Mouse (Mus musculus): Measurements from ENCODE around the gene Daam1. TPM values are rescaled to one million over a fixed set of nuclear protein-coding genes. Genes with fewer than 3 reads are reported as not detected.

Daam1 gene
- polyA plus RNA-seq, 1 experiment from 2014 or later: 11.0 TPM

DNA sequence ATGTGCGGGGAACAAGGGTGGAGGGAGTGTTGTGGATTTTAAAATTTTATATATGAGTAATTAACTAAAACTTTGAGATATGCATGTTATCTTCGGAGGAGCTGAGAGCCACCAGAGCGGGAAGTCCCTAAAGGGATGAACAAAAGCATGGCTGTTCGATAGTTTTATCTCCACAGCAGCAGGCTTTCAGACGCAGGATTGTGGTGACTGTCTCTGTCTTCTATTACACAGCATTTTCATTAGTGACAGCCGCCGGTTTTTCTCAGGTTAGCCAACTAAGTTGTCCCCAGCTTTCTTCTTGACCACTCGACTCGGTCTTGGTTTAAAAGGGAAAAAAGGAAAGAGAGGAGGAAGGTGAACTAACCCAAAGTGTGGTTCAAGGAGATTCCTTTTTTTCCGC is 739 bp upstream of the Daam1 start:
- TF ChIP-seq EP300 (IDR thresholded peaks at IDR 0.05) (no peak), CTCF (IDR thresholded peaks at IDR 0.05) (no peak)
- Histone ChIP-seq H3K36me3 (ENCODE audit: insufficient read depth, low read length) (no peaks in the 10 kb centered on the region), H3K27ac (ENCODE audit: low read length) (peak overlapping the region; percentile 39; the same call in 1 of the 2 replicates), H3K27me3 (replicated peaks; ENCODE audit: insufficient read depth, low read length) (no peaks in the 10 kb centered on the region), H3K9ac (replicated peaks; ENCODE audit: low read depth) (0 out of 2 replicates have a peak overlapping the region, but pooled peaks have one; percentile 32), H3K4me2 (replicated peaks; ENCODE audit: low read depth, low read length) (peak overlapping the region; percentile 64), H3K4me3 (ENCODE audit: low read depth, low read length) (peak overlapping the region; percentile 73), H3K9me3 (ENCODE audit: low read length) (no peaks in the 10 kb centered on the region), H3K4me1 (ENCODE audit: insufficient read depth, low read depth, low read length) (peaks cover 15% of the 10 kb centered on the region)
- ATAC-seq (no peak), DNase-seq (ENCODE audit: low spot score) (no peak)
- WGBS: 12% methylated on average over 10 of the region's 10 CpGs

DNA sequence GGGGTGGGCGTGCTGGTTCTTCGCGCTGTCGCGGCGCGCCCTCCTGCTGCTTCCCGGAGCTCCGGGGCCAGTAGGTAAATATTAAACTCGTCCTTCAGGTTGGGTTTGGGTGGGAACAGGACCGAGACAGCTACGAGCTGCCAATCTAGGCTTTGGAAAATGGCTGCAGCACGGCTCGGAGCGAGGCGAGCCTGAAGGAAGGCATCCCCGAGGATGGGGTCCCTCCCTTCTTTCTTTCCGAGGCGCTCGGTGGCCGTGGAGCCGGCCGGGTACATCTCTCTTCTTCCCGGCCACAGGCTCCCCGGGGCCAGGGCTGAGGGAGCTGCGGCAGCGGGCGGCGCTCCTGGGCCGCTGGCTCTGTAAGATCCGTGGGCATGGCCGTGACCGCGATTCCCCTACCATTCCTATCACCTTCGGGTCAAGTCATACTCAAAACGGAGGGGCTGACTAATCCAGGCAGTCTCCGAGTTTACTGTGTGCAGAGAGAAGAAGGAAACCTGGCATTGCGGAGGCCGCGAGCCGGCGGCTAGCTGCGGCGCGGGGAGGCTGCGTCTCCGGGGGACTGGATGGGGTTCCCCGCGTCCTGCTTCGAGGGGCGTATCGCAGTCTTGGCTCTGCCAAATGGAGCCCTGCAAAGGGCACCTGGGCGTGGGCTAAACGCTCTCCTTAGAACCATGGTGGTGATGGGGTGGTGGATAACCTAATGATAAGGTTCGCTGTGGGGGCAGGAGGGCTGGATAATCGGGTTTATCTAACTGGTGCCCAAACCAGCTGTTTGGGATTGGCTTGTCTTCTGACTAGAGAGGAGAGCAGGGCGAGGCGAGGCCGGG is 595 bp downstream of the Daam1 start:
- Histone ChIP-seq H3K9ac (replicated peaks; ENCODE audit: low read depth) (peak overlapping the region; percentile 87), H3K4me2 (replicated peaks; ENCODE audit: low read depth, low read length) (peak overlapping the region; percentile 91), H3K4me3 (ENCODE audit: low read depth, low read length) (peak overlapping the region; percentile 73), H3K27me3 (replicated peaks; ENCODE audit: insufficient read depth, low read length) (no peaks in the 10 kb centered on the region), H3K27ac (ENCODE audit: low read length) (peak overlapping the region; percentile 89), H3K4me1 (ENCODE audit: insufficient read depth, low read depth, low read length) (peaks cover 28% of the 10 kb centered on the region), H3K36me3 (ENCODE audit: insufficient read depth, low read length) (no peaks in the 10 kb centered on the region), H3K9me3 (ENCODE audit: low read length) (no peaks in the 10 kb centered on the region)
- WGBS: under 1% methylated on average over 48 of the region's 59 CpGs
- TF ChIP-seq EP300 (IDR thresholded peaks at IDR 0.05) (no peak), CTCF (IDR thresholded peaks at IDR 0.05) (peak; percentile 28; the same call in 1 of the 2 replicates)
- DNase-seq (ENCODE audit: low spot score) (peak; percentile 51), ATAC-seq (peak; percentile 23)

DNA sequence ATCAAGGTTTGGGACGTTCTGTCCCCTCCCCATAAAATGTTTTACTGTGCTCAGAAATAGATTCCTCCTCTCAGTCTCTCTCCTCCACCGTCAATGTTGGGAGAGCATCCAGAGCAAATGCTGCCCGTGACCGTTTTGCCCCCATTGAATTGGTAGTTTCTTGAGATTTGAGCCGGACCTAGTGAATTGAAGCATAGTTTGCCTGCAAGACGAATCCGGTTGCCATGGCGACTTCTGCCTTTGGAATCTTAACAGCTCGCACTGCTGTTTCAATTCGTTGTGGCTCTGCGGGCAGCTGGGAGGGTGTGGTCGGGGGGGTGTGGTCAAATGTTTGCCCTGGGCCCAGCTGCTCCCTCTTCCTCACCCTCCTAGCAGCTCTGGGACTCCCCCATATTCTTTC is 1.3 kb downstream of the Daam1 start:
- no peaks in the 10 kb centered on the region for H3K9me3 ChIP-seq (ENCODE audit: low read length)
- H3K27ac ChIP-seq (ENCODE audit: low read length): peak overlapping the region; percentile 89
- WGBS: under 1% methylated on average over 12 of the region's 12 CpGs

DNA sequence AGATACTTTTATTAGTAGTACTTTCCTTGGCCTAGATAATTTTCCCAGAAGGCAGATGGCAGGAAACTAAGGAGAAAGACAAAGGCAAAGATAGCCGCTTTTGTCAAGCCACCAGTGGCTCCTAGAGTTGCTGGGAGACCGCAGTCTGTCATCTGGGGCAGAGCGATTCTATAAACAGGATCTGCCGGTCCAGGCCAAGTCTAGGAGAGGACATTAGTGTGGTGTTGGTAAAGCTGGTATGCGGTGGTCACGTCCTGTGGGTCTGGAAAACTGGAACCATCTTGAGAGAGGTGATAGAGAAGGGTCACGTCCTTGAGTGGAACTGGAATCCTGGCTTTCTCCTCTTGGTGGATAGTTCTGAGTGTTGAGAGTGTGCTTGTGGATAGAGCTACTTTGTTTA is 3.2 kb downstream of the Daam1 start:
- no peak overlapping the region for H3K4me3 ChIP-seq (ENCODE audit: low read depth, low read length)
- DNase-seq (ENCODE audit: low spot score) (peak; percentile 71), ATAC-seq (no peak)
- no peaks in the 10 kb centered on the region for H3K9me3 ChIP-seq (ENCODE audit: low read length)
- H3K36me3 ChIP-seq (ENCODE audit: insufficient read depth, low read length): no peaks in the 10 kb centered on the region
- peak overlapping the region; percentile 39 for H3K27ac ChIP-seq (ENCODE audit: low read length)
- TF ChIP-seq CTCF (IDR thresholded peaks at IDR 0.05): no peak
- TF ChIP-seq EP300 (IDR thresholded peaks at IDR 0.05): no peak
- H3K9ac ChIP-seq (replicated peaks; ENCODE audit: low read depth): no peak overlapping the region
- H3K4me2 ChIP-seq (replicated peaks; ENCODE audit: low read depth, low read length): peak overlapping the region; percentile 23
- H3K27me3 ChIP-seq (replicated peaks; ENCODE audit: insufficient read depth, low read length): no peaks in the 10 kb centered on the region
- peaks cover 46% of the 10 kb centered on the region for H3K4me1 ChIP-seq (ENCODE audit: insufficient read depth, low read depth, low read length)
- WGBS: 16% methylated on average over 7 of the region's 7 CpGs

More for the DNA sequence above, 1.3 kb downstream of the Daam1 start:
- peak overlapping the region; percentile 73 for H3K4me3 ChIP-seq (ENCODE audit: low read depth, low read length)
- DNase-seq (ENCODE audit: low spot score) (peak; percentile 83), ATAC-seq (no peak)
- no peaks in the 10 kb centered on the region for H3K36me3 ChIP-seq (ENCODE audit: insufficient read depth, low read length)
- TF ChIP-seq CTCF (IDR thresholded peaks at IDR 0.05) (no peak), EP300 (IDR thresholded peaks at IDR 0.05) (no peak)
- H3K9ac ChIP-seq (replicated peaks; ENCODE audit: low read depth): peak overlapping the region; percentile 87
- H3K4me1 ChIP-seq (ENCODE audit: insufficient read depth, low read depth, low read length): peaks cover 33% of the 10 kb centered on the region
- no peaks in the 10 kb centered on the region for H3K27me3 ChIP-seq (replicated peaks; ENCODE audit: insufficient read depth, low read length)
- H3K4me2 ChIP-seq (replicated peaks; ENCODE audit: low read depth, low read length): peak overlapping the region; percentile 91

DNA sequence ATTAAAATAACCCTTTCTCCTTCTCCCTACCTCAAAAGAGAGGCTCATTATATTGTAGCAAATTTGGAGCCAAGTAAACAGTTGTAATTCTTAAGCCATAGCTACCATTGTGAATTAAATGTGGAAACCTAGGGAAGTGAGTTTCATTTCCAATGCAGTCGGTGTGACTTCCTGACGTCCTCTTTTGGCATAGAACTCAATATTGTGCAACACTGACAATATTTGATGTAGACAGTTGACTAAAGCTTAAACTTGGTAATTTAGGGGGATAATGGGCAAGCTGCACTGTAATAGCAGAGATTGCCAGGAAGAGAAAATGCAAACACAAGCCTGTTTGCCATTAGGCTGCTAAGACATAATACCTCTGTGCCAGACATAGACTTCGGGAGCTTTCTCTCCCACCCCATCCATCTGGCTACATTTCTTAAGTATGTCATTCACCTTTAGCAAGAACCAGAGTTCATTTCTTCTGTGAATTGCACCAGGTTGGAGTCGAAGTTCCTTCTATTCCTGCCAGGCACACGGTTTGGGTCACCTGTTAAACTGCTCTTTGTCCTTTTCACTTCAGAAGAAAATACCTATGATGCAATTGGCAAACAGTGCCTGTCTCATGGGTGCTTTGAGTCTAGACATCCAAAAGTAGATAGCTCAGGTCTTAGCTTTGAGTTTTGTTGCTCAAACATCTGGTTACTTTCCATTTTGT is 5.2 kb downstream of the Daam1 start:
- DNase-seq (ENCODE audit: low spot score): peak; percentile 73
- Histone ChIP-seq H3K4me1 (ENCODE audit: insufficient read depth, low read depth, low read length) (peaks cover 62% of the 10 kb centered on the region), H3K9ac (replicated peaks; ENCODE audit: low read depth) (no peak overlapping the region), H3K27ac (ENCODE audit: low read length) (peak overlapping the region; percentile 43), H3K9me3 (ENCODE audit: low read length) (no peaks in the 10 kb centered on the region), H3K27me3 (replicated peaks; ENCODE audit: insufficient read depth, low read length) (no peaks in the 10 kb centered on the region), H3K4me3 (ENCODE audit: low read depth, low read length) (no peak overlapping the region), H3K36me3 (ENCODE audit: insufficient read depth, low read length) (no peaks in the 10 kb centered on the region), H3K4me2 (replicated peaks; ENCODE audit: low read depth, low read length) (no peak overlapping the region; the same call in 1 of the 2 replicates)
- no peak for ATAC-seq
- TF ChIP-seq EP300 (IDR thresholded peaks at IDR 0.05): no peak
- 14% methylated on average over 5 of the region's 5 CpGs for WGBS

DNA sequence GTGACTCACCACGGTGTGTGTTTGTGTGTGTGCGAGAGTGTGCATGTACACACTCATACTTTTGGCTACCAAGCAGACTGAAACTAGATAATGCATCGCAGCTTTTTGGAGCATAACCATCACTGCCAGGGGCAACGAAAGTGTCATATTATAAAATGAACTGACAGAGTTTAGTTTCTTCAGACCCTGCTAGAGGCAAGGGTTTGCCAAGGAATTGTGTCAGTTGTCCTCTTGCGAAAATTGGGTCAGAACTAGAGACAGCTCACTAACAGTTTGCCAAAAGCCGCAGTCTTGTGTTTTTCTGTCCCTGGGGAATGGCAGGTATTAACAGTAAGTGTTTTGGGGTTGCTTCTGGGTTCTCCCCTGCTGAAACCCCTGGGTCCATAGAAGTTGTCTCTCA is 5.9 kb downstream of the Daam1 start:
- Histone ChIP-seq H3K4me3 (ENCODE audit: low read depth, low read length) (no peak overlapping the region), H3K9ac (replicated peaks; ENCODE audit: low read depth) (no peak overlapping the region), H3K4me1 (ENCODE audit: insufficient read depth, low read depth, low read length) (peaks cover 68% of the 10 kb centered on the region), H3K4me2 (replicated peaks; ENCODE audit: low read depth, low read length) (no peak overlapping the region; the same call in 1 of the 2 replicates), H3K27ac (ENCODE audit: low read length) (peak overlapping the region; percentile 43; the same call in 1 of the 2 replicates), H3K27me3 (replicated peaks; ENCODE audit: insufficient read depth, low read length) (no peaks in the 10 kb centered on the region), H3K36me3 (ENCODE audit: insufficient read depth, low read length) (no peaks in the 10 kb centered on the region), H3K9me3 (ENCODE audit: low read length) (no peaks in the 10 kb centered on the region)
- TF ChIP-seq CTCF (IDR thresholded peaks at IDR 0.05) (no peak), EP300 (IDR thresholded peaks at IDR 0.05) (peak; percentile 48; the same call in 1 of the 2 replicates)
- DNase-seq (ENCODE audit: low spot score): peak; percentile 83
- WGBS: 59% methylated on average over 6 of the region's 6 CpGs
- no peak for ATAC-seq

Data from lung, postnatal 0 days (tissue).